Mouse (Mus musculus) brain, embryonic 18.5 days (tissue): ENCODE measurements at regions not wholly inside any gene's neighbourhood (a gene's known extent, or its start where the extent isn't known, plus 50 kb on each side); places are given as distances from the start of the nearest gene placed in this dataset.

Source experiments
- DNase-seq: peaks from one replicate; pipeline ENCODE4 v3.0.0-alpha.2; 2012; ENCODE audit warnings: low read depth, low spot score

GRCm38 (mm10) chr12:48929035-48929434 is 453.4 kb upstream of the Foxg1 start:
- DNase-seq = peak; percentile 14

- no peak for DNase-seq
Measured at GRCm38 (mm10) chr12:48946505-48946904, 436.0 kb upstream of the Foxg1 start.

DNA sequence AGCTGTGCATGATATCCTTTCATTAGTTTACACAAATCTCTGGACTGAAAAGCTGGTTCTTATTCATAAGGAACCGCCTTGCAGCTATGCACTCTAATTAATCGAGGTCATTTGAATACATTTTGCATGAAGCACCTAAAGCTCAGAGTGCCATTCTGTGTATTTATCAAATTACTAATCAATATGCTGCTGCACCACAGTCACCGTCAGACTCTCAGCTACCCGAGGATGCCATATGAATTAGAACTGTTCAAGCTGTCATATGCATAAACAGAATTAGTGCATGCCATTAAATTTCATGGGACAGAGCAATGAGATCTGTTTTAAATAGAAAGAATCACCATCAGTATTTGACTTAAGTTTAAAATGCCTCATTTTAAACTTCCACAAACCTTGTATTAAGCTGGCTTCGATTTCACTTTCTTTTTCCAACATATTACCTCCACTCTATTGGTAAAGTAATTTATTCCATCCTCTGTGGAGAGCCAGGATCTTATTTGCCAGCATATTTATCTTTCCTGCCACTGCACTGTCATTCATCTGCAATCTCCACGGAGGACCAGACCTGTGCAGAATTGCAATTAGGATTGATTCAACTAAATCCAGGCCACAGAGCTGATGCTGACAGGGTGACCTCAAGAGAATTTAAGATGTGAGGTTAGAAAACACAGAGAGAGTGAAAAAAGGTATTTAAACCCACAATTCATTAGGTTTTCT is 423.0 kb upstream of the Foxg1 start:
- no peak for DNase-seq

- DNase-seq = no peak
Measured at GRCm38 (mm10) chr12:48960056-48960455, 422.4 kb upstream of the Foxg1 start.

DNA sequence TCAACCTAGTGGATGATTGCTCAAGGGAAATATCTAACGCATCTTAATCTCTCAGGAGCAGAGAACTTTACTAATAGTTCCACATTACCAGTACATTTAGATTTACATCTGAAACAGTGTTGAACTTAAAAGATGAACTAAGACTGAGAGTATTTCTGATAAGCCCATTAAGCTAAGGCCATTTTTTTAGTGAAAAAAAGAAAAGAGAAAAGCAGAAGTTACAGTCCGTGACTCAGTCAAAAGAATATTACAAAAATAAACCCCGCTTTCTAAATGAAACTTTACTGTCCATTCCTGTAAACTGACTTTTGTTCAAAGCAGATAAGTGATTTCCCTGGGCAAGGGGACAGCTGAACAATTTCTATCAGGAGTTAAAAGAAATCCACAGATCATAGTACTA is 419.0 kb upstream of the Foxg1 start:
- DNase-seq = no peak
